Mouse (Mus musculus): ENCODE results near the gene Gja4.

GRCm38 (mm10) chr4:127327258-127327657 lies 13.4 kb upstream of the Gja4 start:
- TF ChIP-seq POLR2A (IDR thresholded peaks at IDR 0.05; ENCODE audit: control insufficient read depth, extremely low read depth, insufficient read depth, low read length, poor library complexity) (no peak), CTCF (IDR thresholded peaks at IDR 0.05; ENCODE audit: borderline replicate concordance, control insufficient read depth, extremely low read depth, insufficient read depth, low read length, poor library complexity) (no peak)

All from thymus, adult 2 months (tissue).